Mouse (Mus musculus) heart, postnatal 0 days (tissue): ENCODE results near the gene Gnl3. TPM values are rescaled to one million over a fixed set of nuclear protein-coding genes. Genes with fewer than 3 reads are reported as not detected.

Experiments
- ATAC-seq: fragments of 200-750 bp; cut with Nextera tagmentation; 2 replicates; pipeline ENCODE4 v1.8.0; 2017; ENCODE audit warnings: low read depth, moderate number of reproducible peaks, moderate library complexity; ENCODE audit not compliant: insufficient read depth
- DNase-seq: peaks from one replicate; pipeline ENCODE4 v3.0.0-alpha.2; 2016; ENCODE audit warnings: low spot score
- H3K27ac ChIP-seq: fragments of 300-500 bp; sonication (generic); 2 replicates; pipeline ENCODE4 v1.5.1; 2014; ENCODE audit warnings: low read depth, mild to moderate bottlenecking
- H3K27me3 ChIP-seq: fragments of 300-500 bp; sonication (generic); 2 replicates; pipeline ENCODE4 v1.6.1; 2014; ENCODE audit warnings: low read length, mixed read lengths; ENCODE audit not compliant: control insufficient read depth, insufficient read depth
- H3K36me3 ChIP-seq: fragments of 300-500 bp; sonication (generic); replicated peaks from 2 replicates; pipeline ENCODE4 v1.6.1; 2014; ENCODE audit warnings: low read length, mixed read lengths; ENCODE audit not compliant: control insufficient read depth, insufficient read depth
- H3K4me1 ChIP-seq: fragments of 300-500 bp; sonication (generic); 2 replicates; pipeline ENCODE4 v1.6.1; 2014; ENCODE audit warnings: antibody characterized with exemption; ENCODE audit not compliant: control insufficient read depth, insufficient read depth
- H3K4me2 ChIP-seq: fragments of 300-500 bp; sonication (generic); 2 replicates; pipeline ENCODE4 v1.6.1; 2014; ENCODE audit warnings: low read depth, mild to moderate bottlenecking, low read length, moderate library complexity
- H3K4me3 ChIP-seq: fragments of 300-500 bp; sonication (generic); 2 replicates; pipeline ENCODE4 v1.5.1; 2014; ENCODE audit warnings: low read depth, low read length
- H3K9ac ChIP-seq: fragments of 300-500 bp; sonication (generic); replicated peaks from 2 replicates; pipeline ENCODE4 v1.6.1; 2014; ENCODE audit warnings: low read depth, low read length, mixed read lengths
- H3K9me3 ChIP-seq: fragments of 300-500 bp; sonication (generic); replicated peaks from 2 replicates; pipeline ENCODE4 v1.6.1; 2016; ENCODE audit warnings: low read length; ENCODE audit not compliant: control insufficient read depth
- CTCF ChIP-seq: IDR thresholded peaks from 2 replicates; pipeline ENCODE4 v1.5.1; 2016; ENCODE audit warnings: antibody characterized with exemption, control low read depth, low read depth
- EP300 ChIP-seq: IDR thresholded peaks from 2 replicates; pipeline ENCODE4 v1.6.1; 2016; ENCODE audit warnings: antibody characterized with exemption, low read depth
- WGBS: fragments of 180-500 bp; shearing (Covaris S2); extraction: QIAGEN DNeasy Blood & Tissue Kit; methylation state at CpG from one replicate; pipeline ENCODE4 v1.1.7; 2014; 5-methylcytosine and 5-hydroxymethylcytosine counted together
- polyA plus RNA-seq: library from polyadenylated mRNA; unstranded; fragments of >200 nt; fragmentation: Nextera tagmentation; extraction: Ambion mirVana; gene quantifications from 2 replicates; pipeline ENCODE4 v1.2.1, GENCODE M21; 2015
- total RNA-seq: library from RNA; depleted of rRNA; stranded (reverse); fragments of >200 nt; gene quantifications from 2 replicates; pipeline ENCODE4 v1.2.3, GENCODE M21; 2014; ENCODE audit warnings: low replicate concordance; rRNA removed

Gene Gnl3
- total and polyA plus RNA-seq, 2 experiments from 2014 or later, result 30.5 to 37.3 TPM

- Histone ChIP-seq H3K9me3 (no peaks in the 10 kb centered on the region), H3K36me3 (peaks cover 9% of the 10 kb centered on the region), H3K27ac (no peak overlapping the region), H3K4me2 (no peak overlapping the region), H3K9ac (no peak overlapping the region), H3K4me1 (peaks cover 7% of the 10 kb centered on the region), H3K27me3 (no peaks in the 10 kb centered on the region), H3K4me3 (no peak overlapping the region)
- TF ChIP-seq EP300 (no peak), CTCF (no peak)
- ATAC-seq, result no peak
- no peak for DNase-seq
Measured at GRCm38 (mm10) chr14:30996417-30996816, 22.5 kb downstream of the Gnl3 start.

DNA sequence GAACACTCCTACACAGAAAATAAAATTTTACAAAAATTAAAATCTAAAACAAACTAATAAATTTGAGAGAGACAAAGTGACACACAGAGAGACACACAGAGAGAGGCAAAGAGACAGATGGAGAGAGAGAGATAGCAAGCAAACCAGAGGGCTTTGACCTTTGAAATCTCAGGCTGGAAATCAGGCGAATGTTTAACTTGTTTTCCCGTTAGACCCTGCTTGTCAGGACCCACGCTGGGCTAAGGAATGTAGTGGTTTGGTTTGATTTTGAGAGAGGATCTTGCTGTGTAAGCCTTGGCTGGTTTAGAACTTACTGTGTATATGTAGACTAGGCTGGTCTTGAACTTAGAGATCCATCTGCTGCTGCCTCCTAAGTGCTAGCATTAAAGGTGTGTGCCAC lies 42.7 kb downstream of the Gnl3 start:
- WGBS, result 77% methylated on average over 3 of the region's 3 CpGs
- no peak for ATAC-seq

GRCm38 (mm10) chr14:30974204-30974603 lies 44.7 kb downstream of the Gnl3 start:
- ATAC-seq (no peak), DNase-seq (peak; percentile 71)
- no peaks in the 10 kb centered on the region for H3K9me3 ChIP-seq
- WGBS, result 59% methylated on average over 6 of the region's 6 CpGs
- 0 out of 2 replicates have a peak, but pooled peaks cover 5% of the 10 kb centered on the region for H3K36me3 ChIP-seq
- H3K4me1 ChIP-seq, result no peaks in the 10 kb centered on the region
- H3K4me2 ChIP-seq, result no peak overlapping the region
- H3K27ac ChIP-seq, result no peak overlapping the region
- H3K4me3 ChIP-seq, result no peak overlapping the region
- no peaks in the 10 kb centered on the region for H3K27me3 ChIP-seq
- H3K9ac ChIP-seq, result no peak overlapping the region
- TF ChIP-seq EP300, result no peak
- no peak for TF ChIP-seq CTCF

More for the DNA sequence above, 42.7 kb downstream of the Gnl3 start:
- Histone ChIP-seq H3K36me3 (peaks cover 8% of the 10 kb centered on the region; the same call in 1 of the 2 replicates), H3K9ac (no peak overlapping the region), H3K27me3 (no peaks in the 10 kb centered on the region), H3K4me3 (no peak overlapping the region), H3K4me1 (no peaks in the 10 kb centered on the region), H3K4me2 (no peak overlapping the region), H3K9me3 (no peaks in the 10 kb centered on the region), H3K27ac (no peak overlapping the region)
- TF ChIP-seq EP300 (no peak), CTCF (no peak)
- no peak for DNase-seq

Other genes starting within 250 kb of the Gnl3 start
- gene Tmem110, start 193.6 kb downstream of the Gnl3 start, total RNA-seq, result 4.7 and 9.5 TPM in 2 replicates
- 9.2 and 9.9 TPM in 2 replicates for gene Tmem110, start 193.6 kb downstream of the Gnl3 start, polyA plus RNA-seq
- 3.7 and 10.3 TPM in 2 replicates for gene Mustn1, start 140.0 kb downstream of the Gnl3 start, total RNA-seq
- 6.8 and 7.2 TPM in 2 replicates for gene Mustn1, start 140.0 kb downstream of the Gnl3 start, polyA plus RNA-seq
- gene Itih4, start 132.7 kb downstream of the Gnl3 start, total RNA-seq, result 2.2 and 2.5 TPM in 2 replicates
- 0.61 and 1.0 TPM in 2 replicates for gene Itih4, start 132.7 kb downstream of the Gnl3 start, polyA plus RNA-seq
- gene Itih3, start 95.4 kb downstream of the Gnl3 start, total RNA-seq, result 0.66 and 2.4 TPM in 2 replicates
- 0.49 and 0.72 TPM in 2 replicates for gene Itih3, start 95.4 kb downstream of the Gnl3 start, polyA plus RNA-seq
- not detected in 2 replicates for gene Itih1, start 75.9 kb downstream of the Gnl3 start, total RNA-seq
- not detected in 2 replicates for gene Itih1, start 75.9 kb downstream of the Gnl3 start, polyA plus RNA-seq
- 4.5 and 11.9 TPM in 2 replicates for gene Nek4, start 67.8 kb downstream of the Gnl3 start, total RNA-seq
- gene Nek4, start 67.8 kb downstream of the Gnl3 start, polyA plus RNA-seq, result 3.1 and 3.3 TPM in 2 replicates
- 28.7 and 39.0 TPM in 2 replicates for gene Glt8d1, start 17.8 kb downstream of the Gnl3 start, total RNA-seq
- 30.6 and 30.9 TPM in 2 replicates for gene Glt8d1, start 17.8 kb downstream of the Gnl3 start, polyA plus RNA-seq
- 309 and 340 TPM in 2 replicates for gene Spcs1, start 17.5 kb downstream of the Gnl3 start, total RNA-seq
- gene Spcs1, start 17.5 kb downstream of the Gnl3 start, polyA plus RNA-seq, result 429 and 459 TPM in 2 replicates
- 31.9 and 65.0 TPM in 2 replicates for gene Pbrm1, start within 50 bp of the Gnl3 start, total RNA-seq
- gene Pbrm1, start within 50 bp of the Gnl3 start, polyA plus RNA-seq, result 63.2 and 66.5 TPM in 2 replicates
- gene Smim4, start 109.8 kb upstream of the Gnl3 start, total RNA-seq, result 12.7 and 28.8 TPM in 2 replicates
- 194 and 207 TPM in 2 replicates for gene Smim4, start 109.8 kb upstream of the Gnl3 start, polyA plus RNA-seq
- gene Nt5dc2, start 111.9 kb upstream of the Gnl3 start, total RNA-seq, result 212 and 269 TPM in 2 replicates
- gene Nt5dc2, start 111.9 kb upstream of the Gnl3 start, polyA plus RNA-seq, result 146 and 158 TPM in 2 replicates
- gene Stab1, start 149.5 kb upstream of the Gnl3 start, total RNA-seq, result 75.3 and 90.4 TPM in 2 replicates
- 24.0 and 25.4 TPM in 2 replicates for gene Stab1, start 149.5 kb upstream of the Gnl3 start, polyA plus RNA-seq
- 2,939 and 3,145 TPM in 2 replicates for gene Tnnc1, start 189.2 kb upstream of the Gnl3 start, total RNA-seq
- gene Tnnc1, start 189.2 kb upstream of the Gnl3 start, polyA plus RNA-seq, result 7,680 and 7,748 TPM in 2 replicates
- gene Nisch, start 197.8 kb upstream of the Gnl3 start, total RNA-seq, result 292 and 338 TPM in 2 replicates
- gene Nisch, start 197.8 kb upstream of the Gnl3 start, polyA plus RNA-seq, result 162 and 171 TPM in 2 replicates
- 4.4 and 12.7 TPM in 2 replicates for gene Sema3g, start 198.7 kb upstream of the Gnl3 start, total RNA-seq
- 0.75 and 0.90 TPM in 2 replicates for gene Sema3g, start 198.7 kb upstream of the Gnl3 start, polyA plus RNA-seq
- gene Phf7, start 232.2 kb upstream of the Gnl3 start, total RNA-seq, result 2.1 and 7.4 TPM in 2 replicates
- 11.7 and 12.5 TPM in 2 replicates for gene Phf7, start 232.2 kb upstream of the Gnl3 start, polyA plus RNA-seq
- gene Bap1, start 232.3 kb upstream of the Gnl3 start, total RNA-seq, result 51.1 and 64.0 TPM in 2 replicates
- gene Bap1, start 232.3 kb upstream of the Gnl3 start, polyA plus RNA-seq, result 34.2 and 38.6 TPM in 2 replicates